Mouse (Mus musculus) ES-CJ7 (cell line): ENCODE results near the gene Epha6.

Source experiments
- DNase-seq: peaks from one replicate; pipeline ENCODE4 v3.0.0; 2011; ENCODE audit warnings: low read depth, low spot score

Gene Epha6

GRCm38 (mm10) chr16:59643766-59644165 is 961.6 kb downstream of the Epha6 start:
- peak; percentile 76 for DNase-seq

GRCm38 (mm10) chr16:59639985-59640384 is 965.3 kb downstream of the Epha6 start:
- no peak for DNase-seq

- peak; percentile 89 for DNase-seq
Measured at GRCm38 (mm10) chr16:59639102-59639691, 966.1 kb downstream of the Epha6 start, which contains the start of gene Arl6. Gene Arl6 (minus strand): TSS chr16:59639391.

- DNase-seq = no peak
Measured at GRCm38 (mm10) chr16:59634598-59634997, 970.7 kb downstream of the Epha6 start.

- DNase-seq = no peak
Measured at GRCm38 (mm10) chr16:59621554-59621953, 983.8 kb downstream of the Epha6 start.

- DNase-seq = peak; percentile 41
Measured at GRCm38 (mm10) chr16:59617167-59617566, 988.2 kb downstream of the Epha6 start.

- no peak for DNase-seq
Measured at GRCm38 (mm10) chr16:59615675-59616074, 989.7 kb downstream of the Epha6 start.

- no peak for DNase-seq
Measured at GRCm38 (mm10) chr16:59610750-59611149, 994.6 kb downstream of the Epha6 start.

GRCm38 (mm10) chr16:59604078-59604781 is 1001.1 kb downstream of the Epha6 start:
- no peak for DNase-seq
